Mouse (Mus musculus) cerebellum, adult 2 months (tissue): ENCODE results near the gene Tex48.

Experiments used
- CTCF ChIP-seq: fragments of 200-500 bp; IDR thresholded peaks from 2 replicates; pipeline ENCODE4 v1.5.1; 2011; ENCODE audit warnings: low read depth, mild to moderate bottlenecking, control low read depth, low read length, moderate library complexity, borderline replicate concordance; ENCODE audit not compliant: insufficient read depth
- POLR2A ChIP-seq: fragments of 200-500 bp; IDR thresholded peaks from 2 replicates; pipeline ENCODE4 v1.6.1; 2011; ENCODE audit warnings: low read length, control low read depth, borderline replicate concordance; ENCODE audit not compliant: insufficient read depth

DNA sequence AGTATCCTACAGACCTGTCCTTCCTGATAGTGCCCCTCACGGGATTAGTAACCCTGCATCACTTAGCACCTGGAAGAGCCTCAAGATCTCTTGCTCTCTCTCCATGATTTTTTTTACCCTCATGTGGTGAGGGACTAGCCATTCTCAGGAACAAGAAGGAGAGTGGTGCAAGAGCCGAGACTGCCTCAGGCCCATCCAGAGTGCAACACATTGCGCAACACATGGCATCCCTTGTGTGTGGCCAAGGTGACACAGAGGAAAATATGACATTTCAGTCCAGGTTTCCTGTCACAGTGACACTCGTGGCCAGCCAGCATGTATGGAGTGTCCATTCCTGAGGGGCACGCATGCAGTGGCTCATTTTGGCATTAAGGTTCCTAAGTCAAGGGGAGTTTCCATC is 49.6 kb downstream of the Tex48 start:
- no peak for TF ChIP-seq POLR2A
- TF ChIP-seq CTCF = no peak
